Mouse (Mus musculus) CD4-positive, CD25-positive, alpha-beta regulatory T cell, adult 9 weeks (primary cell): ENCODE measurements around the gene 4930502E18Rik. TPM values are rescaled to one million over a fixed set of nuclear protein-coding genes. Genes with fewer than 3 reads are reported as not detected.

ENCODE experiments used
- polyA plus RNA-seq: library from polyadenylated mRNA; unstranded; fragments of 100-300 nt; shearing (Covaris generic); gene quantifications from one replicate; pipeline ENCODE4 v1.2.1, GENCODE M21; 2017

Gene 4930502E18Rik
- not detected for polyA plus RNA-seq

GRCm38 (mm10) chrX:53724596-53724995, at the start of gene 4930502E18Rik:
Gene 4930502E18Rik, plus strand, starts transcription at chrX:53724826.

DNA sequence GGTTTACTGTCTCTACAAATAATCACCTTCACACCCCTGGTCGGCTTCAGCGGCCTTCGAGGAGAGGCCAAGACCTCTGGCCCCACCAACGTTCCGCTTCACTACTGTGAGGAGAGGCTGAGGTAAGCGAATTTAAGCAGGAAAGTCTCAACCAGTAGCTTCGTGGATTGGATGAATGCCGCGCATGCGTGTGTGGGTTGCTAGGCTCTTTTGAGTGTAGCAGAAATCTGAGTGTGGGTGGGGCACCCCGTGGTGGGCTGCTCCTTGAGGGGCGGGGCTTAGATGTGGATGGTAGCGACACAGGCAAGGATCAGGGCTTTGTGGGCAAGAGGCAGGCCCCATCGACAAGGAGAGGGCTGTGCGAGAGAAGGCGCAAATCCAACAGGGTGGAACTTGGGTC, 33.1 kb downstream of the 4930502E18Rik start, which contains the start of gene 1700013H16Rik:
Gene 1700013H16Rik, minus strand, starts transcription at position 96 of the 400 bp plus-strand sequence.

DNA sequence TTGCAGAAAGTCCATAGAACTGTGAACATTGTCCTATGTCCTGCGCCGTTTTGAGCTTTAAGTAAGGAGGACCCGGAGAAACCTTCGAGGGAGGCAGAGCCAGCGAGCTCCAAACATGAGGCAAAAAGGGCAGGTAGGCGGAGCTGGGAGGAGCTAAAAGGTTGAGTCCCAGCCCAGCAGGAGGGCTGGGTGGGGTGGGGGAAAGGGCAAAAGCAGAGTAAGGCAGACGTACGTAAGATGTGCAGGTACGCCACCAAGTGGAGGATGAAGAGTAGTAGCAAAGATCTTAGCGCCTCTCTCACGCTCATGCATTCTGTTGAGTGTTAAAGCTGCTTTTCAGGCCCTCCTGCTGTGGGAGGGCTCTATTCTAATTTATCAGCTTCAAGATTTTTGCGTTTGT, 51.6 kb downstream of the 4930502E18Rik start, which contains the start of gene Zfp36l3:
Gene Zfp36l3, minus strand, starts transcription at position 119 of the 400 bp plus-strand sequence.

Other genes with a start within 250 kb of the 4930502E18Rik start
- gene Rtl8c, start 116.8 kb upstream of the 4930502E18Rik start, polyA plus RNA-seq, result 31.2 TPM
- not detected for gene Gm14597, start 115.8 kb upstream of the 4930502E18Rik start, polyA plus RNA-seq
- 34.5 TPM for gene Rtl8a, start 81.1 kb upstream of the 4930502E18Rik start, polyA plus RNA-seq
- 23.2 TPM for gene Rtl8b, start 54.4 kb upstream of the 4930502E18Rik start, polyA plus RNA-seq
- not detected for gene 1700013H16Rik, start 33.0 kb downstream of the 4930502E18Rik start, polyA plus RNA-seq
- gene Zfp36l3, start 51.6 kb downstream of the 4930502E18Rik start, polyA plus RNA-seq, result not detected
- gene Xlr, start 72.9 kb downstream of the 4930502E18Rik start, polyA plus RNA-seq, result 3.9 TPM